Mouse (Mus musculus) skeletal muscle tissue, adult 2 months (tissue): ENCODE data around the gene Nlgn2.

Experiments
- DNase-seq: peaks from one replicate; pipeline ENCODE4 v3.0.0-alpha.2; 2012; ENCODE audit warnings: low read depth, low spot score

Gene Nlgn2

GRCm38 (mm10) chr11:69828832-69829231 is 8.8 kb downstream of the Nlgn2 start:
- no peak for DNase-seq

DNA sequence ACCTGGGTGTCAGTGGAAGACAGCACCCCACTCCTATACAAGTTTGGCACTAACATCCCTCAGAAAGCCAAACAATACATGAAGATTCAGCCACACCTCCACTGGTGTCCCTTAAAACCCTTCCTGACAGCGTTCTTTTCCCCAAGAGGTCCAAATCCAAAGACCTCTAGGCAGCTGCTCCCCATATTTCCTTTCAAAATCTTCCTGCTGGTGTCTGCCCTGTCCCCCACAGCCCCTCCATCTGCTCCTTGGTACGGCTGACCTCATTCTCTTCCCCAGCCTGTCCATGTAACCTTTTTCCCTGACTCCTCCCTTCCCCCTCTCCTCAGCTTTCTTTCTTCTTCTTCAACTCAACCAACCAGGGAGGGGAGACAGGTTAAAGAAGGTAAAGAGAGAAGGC is 14.1 kb downstream of the Nlgn2 start:
- no peak for DNase-seq

DNA sequence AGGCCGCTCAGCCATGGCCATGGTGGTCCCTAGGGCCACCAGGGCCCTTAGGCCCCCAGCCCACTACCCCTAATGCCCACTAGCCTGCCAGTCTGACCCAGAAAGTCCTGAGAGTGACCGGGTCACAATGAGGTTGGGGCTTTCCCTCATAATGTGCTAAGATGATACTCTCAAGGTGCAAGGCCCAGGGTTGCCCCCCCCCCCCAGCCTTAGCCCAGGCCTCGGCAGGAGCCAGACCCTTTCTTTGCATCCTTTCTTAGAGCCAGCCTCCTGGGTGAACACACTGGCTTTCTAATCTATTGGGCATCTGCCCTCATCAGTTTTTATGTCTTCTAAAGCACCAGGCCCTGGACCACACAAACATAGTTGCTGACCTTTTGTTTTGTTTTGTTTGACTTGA is 15.5 kb downstream of the Nlgn2 start, which contains the start of gene Spem1:
Gene Spem1 (minus strand): TSS at position 101 of the 400 bp plus-strand sequence.
- no peak for DNase-seq

- DNase-seq, result no peak
These were observed 18.7 kb downstream of the Nlgn2 start for GRCm38 (mm10) chr11:69818871-69819270.

DNA sequence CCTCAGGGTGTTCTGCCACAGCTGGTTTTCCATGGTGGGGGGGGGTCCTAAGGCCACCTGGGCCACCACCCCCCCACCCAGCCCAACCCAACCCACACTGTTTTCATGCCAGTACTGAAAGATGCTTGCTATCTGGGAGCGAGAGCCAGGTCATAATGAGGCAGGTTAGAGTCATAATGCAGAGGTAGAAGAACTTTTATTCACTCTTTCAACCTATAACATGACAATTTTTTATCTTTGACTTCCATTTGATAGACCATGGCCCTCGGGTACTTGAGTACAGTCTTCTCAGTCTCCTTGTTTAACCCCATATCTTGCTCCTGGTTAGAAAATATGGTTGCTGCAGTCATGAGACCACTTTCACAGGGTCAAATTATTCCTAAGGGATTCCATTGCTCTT is 19.2 kb downstream of the Nlgn2 start, which contains the start of gene Spem2:
Gene Spem2 (minus strand): TSS at position 101 of the 400 bp plus-strand sequence.
- DNase-seq, result no peak

GRCm38 (mm10) chr11:69816520-69816919 is 21.1 kb downstream of the Nlgn2 start:
- DNase-seq, result no peak

GRCm38 (mm10) chr11:69815155-69815554 is 22.4 kb downstream of the Nlgn2 start, which contains the start of gene Gm39566:
Gene Gm39566 (minus strand): TSS chr11:69815298.
- DNase-seq, result no peak

GRCm38 (mm10) chr11:69810280-69810679 is 27.3 kb downstream of the Nlgn2 start:
- no peak for DNase-seq

GRCm38 (mm10) chr11:69807641-69808040 is 29.9 kb downstream of the Nlgn2 start:
- no peak for DNase-seq

DNA sequence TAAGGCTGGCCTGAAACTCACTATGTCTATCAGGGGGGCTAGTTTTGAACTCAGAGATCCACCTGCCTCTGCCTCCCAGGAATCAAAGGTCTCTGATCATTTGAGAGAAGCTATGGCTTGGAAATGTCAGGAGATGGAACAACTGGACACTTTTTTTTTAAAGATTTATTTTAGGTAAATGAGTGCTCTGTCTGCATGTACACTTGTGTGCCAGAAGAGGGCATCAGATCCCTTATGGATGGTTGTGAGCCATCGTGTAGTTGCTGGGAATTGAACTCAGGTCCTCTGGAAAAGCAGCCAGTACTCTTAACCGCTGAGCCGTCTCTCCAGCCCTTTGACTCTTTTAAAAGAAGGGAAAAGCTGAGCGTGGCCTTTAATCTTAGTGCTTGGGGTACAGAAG is 31.2 kb downstream of the Nlgn2 start:
- no peak for DNase-seq

DNA sequence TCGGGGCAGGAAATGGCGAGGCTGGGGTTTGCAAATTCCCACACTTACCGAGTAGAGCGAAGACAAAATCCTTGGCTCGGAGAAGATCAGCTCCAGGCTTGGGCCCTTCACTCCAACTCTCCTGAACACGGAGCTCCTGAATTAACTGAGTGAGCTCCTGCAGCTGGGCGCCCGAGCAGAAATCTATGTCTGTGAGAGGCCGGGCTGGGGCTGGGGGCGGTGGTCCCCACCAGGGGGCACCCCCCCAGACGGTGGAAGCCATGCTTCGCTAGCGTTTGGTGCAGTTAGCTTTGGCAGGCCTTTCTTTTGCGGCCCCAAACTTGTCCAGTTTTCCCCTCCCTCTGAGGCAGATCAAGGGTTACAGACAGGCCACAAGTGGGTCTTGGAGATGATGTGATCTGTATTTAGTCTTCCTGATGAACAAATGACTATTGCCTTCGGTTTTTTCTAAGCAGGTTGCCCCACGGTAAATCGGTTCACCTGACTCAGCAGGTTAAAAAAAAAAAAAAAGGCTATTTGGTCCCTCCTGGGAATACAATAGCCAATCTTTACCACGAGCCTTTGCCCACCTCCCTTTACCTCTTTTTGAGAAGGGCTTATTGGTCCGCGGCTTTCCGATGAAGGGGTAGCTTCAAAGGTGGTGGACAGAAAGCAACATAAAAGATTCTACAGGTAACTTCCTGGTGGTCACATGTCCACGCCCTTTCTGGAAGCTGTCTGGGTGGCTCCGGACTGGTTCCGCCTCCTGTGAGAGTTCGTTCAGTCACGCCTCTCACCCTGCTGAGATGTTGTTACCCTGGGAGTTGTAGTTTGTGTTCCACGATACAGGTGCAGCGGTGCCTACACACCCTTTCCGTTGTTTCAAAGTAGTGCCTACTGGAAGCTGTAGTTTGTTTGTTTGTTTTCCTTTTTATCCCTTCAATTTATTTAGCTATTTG is 32.3 kb downstream of the Nlgn2 start, which contains the start of gene Tmem102:
Gene Tmem102 (minus strand): TSS at position 653 of the 938 bp plus-strand sequence.
- no peak for DNase-seq

DNA sequence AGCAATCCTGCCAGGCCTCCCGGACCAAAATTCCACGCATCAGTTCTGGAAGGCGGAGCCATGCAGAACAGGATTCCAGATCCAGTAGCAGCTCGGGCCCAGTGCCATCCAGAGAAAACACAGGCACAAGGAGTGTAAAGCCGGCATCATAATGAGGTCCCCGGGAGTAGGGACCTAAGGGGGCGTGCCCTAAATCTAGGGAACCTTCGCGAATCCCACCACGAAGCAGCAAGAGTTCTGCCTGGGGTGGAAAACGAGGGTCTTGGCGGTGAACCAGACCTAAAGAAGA is 33.0 kb downstream of the Nlgn2 start:
- no peak for DNase-seq

DNA sequence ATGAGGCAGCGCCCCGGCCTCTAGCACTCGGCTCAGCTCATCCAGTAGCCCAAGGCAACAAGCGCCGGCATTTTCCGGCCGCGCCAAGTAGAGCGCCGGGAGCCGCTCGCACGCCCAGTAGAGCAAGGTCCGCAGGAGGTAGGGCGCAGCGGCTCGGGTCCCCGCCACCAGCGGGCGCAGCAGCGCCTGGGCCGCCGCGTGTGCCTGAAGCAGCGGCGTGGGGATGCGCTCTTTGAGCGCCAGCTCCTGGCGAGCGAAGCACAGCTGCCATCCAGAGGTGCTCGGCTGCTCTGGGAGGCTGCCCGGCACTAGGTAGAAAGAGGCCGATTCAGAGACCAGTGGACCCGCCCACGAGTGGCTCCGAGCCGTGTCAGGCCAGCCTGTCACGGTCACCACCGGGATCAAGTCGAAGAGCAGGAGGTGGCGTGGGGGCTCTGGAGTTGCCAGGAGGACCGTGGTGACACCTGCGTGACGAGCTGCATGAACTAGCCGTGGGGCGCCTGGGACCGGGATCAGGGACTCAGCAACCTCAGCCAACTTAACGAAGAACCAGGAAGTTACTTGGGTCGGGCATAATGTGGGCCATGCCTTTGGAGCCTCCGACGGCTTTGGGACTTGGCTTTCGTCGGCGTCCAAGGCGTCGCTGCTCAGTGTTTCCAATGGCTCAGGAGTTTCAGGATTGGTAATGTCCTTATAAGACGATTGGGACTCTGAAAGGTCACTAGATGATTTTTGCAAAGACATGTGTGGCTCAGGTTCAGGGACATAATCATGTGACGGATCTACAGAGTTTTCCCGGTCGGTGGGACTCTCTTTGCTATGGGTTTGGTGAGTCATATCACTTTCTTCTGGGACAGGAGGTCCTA is 33.6 kb downstream of the Nlgn2 start:
- DNase-seq, result peak; percentile 62

DNA sequence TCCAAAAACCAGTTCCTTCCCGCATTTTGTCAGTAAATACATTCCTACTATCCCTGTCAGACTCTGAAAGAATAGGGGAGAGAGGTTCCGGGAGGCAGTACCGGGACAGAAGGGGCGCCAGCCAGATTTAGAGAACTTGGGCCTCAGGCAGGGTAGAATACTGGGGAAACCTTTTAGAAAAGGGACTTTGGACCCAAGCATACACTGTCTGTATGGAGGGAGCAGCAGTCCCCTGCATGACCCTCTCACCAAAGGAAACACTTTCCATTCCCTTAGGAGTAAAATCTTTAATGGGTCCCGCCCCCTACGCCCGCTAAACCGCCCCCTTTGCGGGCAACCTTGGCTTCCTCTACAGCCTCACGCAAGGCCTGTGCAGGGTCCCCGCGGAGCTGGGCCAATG is 34.3 kb downstream of the Nlgn2 start:
- DNase-seq, result no peak

GRCm38 (mm10) chr11:69802648-69803105 is 34.9 kb downstream of the Nlgn2 start:
- peak; percentile 53 for DNase-seq

GRCm38 (mm10) chr11:69801379-69801977 is 36.1 kb downstream of the Nlgn2 start, which contains the start of gene Fgf11:
Gene Fgf11 (minus strand): TSS chr11:69801857.
- DNase-seq, result no peak

DNA sequence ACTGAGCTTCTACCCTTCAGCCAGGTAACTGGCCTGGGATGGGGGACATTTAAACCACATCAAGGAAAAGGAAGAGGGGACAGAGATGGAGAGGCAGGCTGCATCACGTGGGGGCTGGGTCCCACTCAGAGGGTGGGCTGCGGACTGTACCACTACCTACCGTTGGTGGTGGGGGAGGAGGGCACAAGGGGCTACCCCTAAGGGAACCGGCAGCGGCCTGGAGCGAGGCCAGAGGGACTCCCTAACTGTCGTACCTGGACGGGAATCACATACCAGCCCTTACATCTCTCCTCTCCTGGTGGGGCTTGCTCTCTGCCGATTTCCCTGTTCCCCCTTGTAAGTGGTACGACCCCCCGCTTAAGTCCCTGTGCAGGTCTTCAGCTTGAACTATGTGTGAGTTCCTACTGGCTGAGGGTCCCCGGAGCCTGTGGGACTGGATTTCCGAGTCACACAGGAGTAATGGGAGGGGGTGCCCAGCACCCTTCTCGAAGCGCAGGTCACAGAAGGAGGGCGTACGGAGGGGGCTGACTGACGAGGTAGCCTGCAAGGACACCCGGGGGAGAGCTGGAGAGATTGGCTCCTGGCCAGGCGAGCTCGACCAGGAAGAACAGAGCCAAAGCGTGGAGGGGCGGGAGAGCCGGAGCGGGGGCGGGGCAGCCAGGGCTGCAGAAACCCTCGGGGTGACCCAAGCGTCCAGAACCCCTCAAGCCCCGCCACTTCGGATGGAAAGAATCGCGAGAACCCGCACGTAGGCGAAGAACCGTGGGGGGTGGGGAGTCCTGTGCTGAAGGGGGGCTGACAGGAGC is 37.0 kb downstream of the Nlgn2 start:
- no peak for DNase-seq

GRCm38 (mm10) chr11:69800138-69800391 is 37.5 kb downstream of the Nlgn2 start:
- no peak for DNase-seq

- DNase-seq, result no peak
These were observed 38.0 kb downstream of the Nlgn2 start for GRCm38 (mm10) chr11:69799394-69800137.

GRCm38 (mm10) chr11:69797924-69798323 is 39.7 kb downstream of the Nlgn2 start:
- DNase-seq, result no peak
